Mouse (Mus musculus) limb, embryonic 14.5 days (tissue): Measurements from ENCODE around the gene S100a3. TPM values are rescaled to one million over a fixed set of nuclear protein-coding genes. Genes with fewer than 3 reads are reported as not detected.

Experiments used
- ATAC-seq: fragments of 200-750 bp; cut with Nextera tagmentation; 2 replicates; pipeline ENCODE4 v1.8.0; 2017; ENCODE audit warnings: low read depth, moderate number of reproducible peaks, moderate TSS enrichment; ENCODE audit not compliant: low FRiP score
- DNase-seq: peaks from one replicate; pipeline ENCODE4 v3.0.0-alpha.2; 2015; ENCODE audit warnings: low spot score
- H3K27ac ChIP-seq: fragments of 300-500 bp; sonication (generic); replicated peaks from 2 replicates; pipeline ENCODE4 v1.5.1; 2014; ENCODE audit warnings: low read depth, mild to moderate bottlenecking, low read length, moderate library complexity, mixed read lengths
- H3K27me3 ChIP-seq: fragments of 300-500 bp; sonication (generic); 2 replicates; pipeline ENCODE4 v1.6.1; 2014; ENCODE audit warnings: low read length, mixed read lengths; ENCODE audit not compliant: control insufficient read depth, insufficient read depth
- H3K36me3 ChIP-seq: fragments of 300-500 bp; sonication (generic); 2 replicates; pipeline ENCODE4 v1.6.1; 2014; ENCODE audit warnings: mild to moderate bottlenecking, low read length, moderate library complexity, mixed read lengths; ENCODE audit not compliant: control insufficient read depth, insufficient read depth
- H3K4me1 ChIP-seq: fragments of 300-500 bp; sonication (generic); 2 replicates; pipeline ENCODE4 v1.6.1; 2014; ENCODE audit warnings: antibody characterized with exemption, low read length, mixed read lengths; ENCODE audit not compliant: control insufficient read depth, insufficient read depth
- H3K4me2 ChIP-seq: fragments of 300-500 bp; sonication (generic); replicated peaks from 2 replicates; pipeline ENCODE4 v1.6.1; 2014; ENCODE audit warnings: low read depth, mild to moderate bottlenecking, low read length, moderate library complexity; ENCODE audit not compliant: severe bottlenecking
- H3K4me3 ChIP-seq: fragments of 300-500 bp; sonication (generic); replicated peaks from 2 replicates; pipeline ENCODE4 v1.5.1; 2014; ENCODE audit warnings: low read length
- H3K9ac ChIP-seq: fragments of 300-500 bp; sonication (generic); 2 replicates; pipeline ENCODE4 v1.6.1; 2014; ENCODE audit warnings: mild to moderate bottlenecking, low read depth, low read length, moderate library complexity; ENCODE audit not compliant: severe bottlenecking
- H3K9me3 ChIP-seq: fragments of 300-500 bp; sonication (generic); 2 replicates; pipeline ENCODE4 v1.6.1; 2016; ENCODE audit warnings: low read length; ENCODE audit not compliant: control insufficient read depth
- POLR2A ChIP-seq: fragments of 200-500 bp; IDR thresholded peaks from 2 replicates; pipeline ENCODE4 v1.8.0; 2012; ENCODE audit warnings: inconsistent platforms, mild to moderate bottlenecking, moderate library complexity, borderline replicate concordance; ENCODE audit not compliant: insufficient read depth, insufficient read length; ENCODE audit errors: extremely low read depth
- WGBS: fragments of 180-500 bp; shearing (Covaris S2); extraction: QIAGEN DNeasy Blood & Tissue Kit; methylation state at CpG from one replicate; pipeline ENCODE4 v1.1.7; 2014; 5-methylcytosine and 5-hydroxymethylcytosine counted together
- polyA plus RNA-seq, 2 experiments: library from polyadenylated mRNA; depleted of rRNA in 1 of 2; stranded (reverse) in 1 of 2; unstranded in 1 of 2; fragments of >200 nt; fragmentation: Nextera tagmentation in 1 of 2; extraction: Ambion mirVana in 1 of 2; gene quantifications; 2 replicates each; pipeline versions ENCODE4 v1.2.1 to v1.2.3; 2012 to 2014

The S100a3 gene
- polyA plus RNA-seq, 2 experiments, result 0.92 to 1.1 TPM

DNA sequence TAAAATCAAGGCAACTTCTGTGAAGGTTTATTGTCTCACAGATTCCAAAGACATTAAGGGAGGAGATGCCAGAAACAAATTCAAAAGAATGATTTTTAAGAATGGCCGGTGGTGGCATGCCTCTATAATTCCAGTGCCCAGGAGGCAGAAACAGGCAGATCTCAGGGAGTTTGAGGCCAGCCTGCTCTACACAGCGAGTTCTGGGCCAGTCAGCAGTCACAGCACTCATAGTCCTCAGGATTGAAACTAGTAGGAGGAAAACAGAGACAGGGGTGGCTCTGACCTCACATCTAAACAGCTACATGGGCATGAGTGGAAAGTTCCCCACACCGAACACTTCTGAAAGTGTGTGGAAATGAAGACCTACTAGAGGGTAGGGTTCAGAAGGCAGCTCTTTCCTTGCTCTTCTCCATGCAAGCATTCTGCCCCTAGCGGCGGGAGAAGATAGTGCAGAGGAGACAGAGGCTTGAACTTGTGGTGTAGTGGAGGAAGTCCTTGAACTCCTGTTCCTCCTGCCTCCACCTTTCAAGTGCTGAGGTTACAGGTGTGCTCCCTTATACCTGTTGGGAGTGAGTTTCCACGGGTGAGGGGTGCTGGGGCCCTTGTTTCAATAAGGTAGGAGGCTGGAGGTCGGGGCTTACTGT is 79.3 kb downstream of the S100a3 start:
- Histone ChIP-seq H3K9me3 (no peaks in the 10 kb centered on the region), H3K27ac (no peak overlapping the region), H3K9ac (no peak overlapping the region), H3K4me1 (no peaks in the 10 kb centered on the region), H3K27me3 (no peaks in the 10 kb centered on the region), H3K4me2 (no peak overlapping the region), H3K4me3 (no peak overlapping the region), H3K36me3 (no peaks in the 10 kb centered on the region)
- 47% methylated on average over 7 of the region's 7 CpGs for WGBS
- TF ChIP-seq POLR2A, result no peak
- DNase-seq (no peak), ATAC-seq (no peak)

DNA sequence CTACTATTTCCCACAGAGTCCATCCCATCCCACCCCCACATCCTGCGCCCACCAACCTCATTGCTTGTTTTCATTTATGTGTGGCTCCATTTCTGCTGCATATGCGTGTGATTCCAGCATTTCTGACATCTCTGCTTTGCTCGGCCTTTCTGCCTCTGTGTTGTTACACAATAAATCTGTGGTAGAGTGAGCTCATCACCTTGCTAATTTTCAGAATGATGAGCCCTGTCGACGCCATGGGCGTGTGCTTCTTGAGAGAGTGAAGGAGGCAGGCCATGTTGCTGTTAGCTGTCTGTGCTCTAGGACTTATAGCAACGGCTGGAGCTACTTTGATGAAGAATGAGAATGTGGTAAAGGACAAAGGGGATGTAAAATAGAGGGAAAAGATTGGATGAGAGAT is 80.6 kb downstream of the S100a3 start:
- H3K27ac ChIP-seq, result no peak overlapping the region
- TF ChIP-seq POLR2A, result no peak
- WGBS, result 84% methylated on average over 7 of the region's 7 CpGs
- H3K36me3 ChIP-seq, result no peaks in the 10 kb centered on the region
- ATAC-seq (no peak), DNase-seq (no peak)
- H3K9me3 ChIP-seq, result no peaks in the 10 kb centered on the region
- no peaks in the 10 kb centered on the region for H3K27me3 ChIP-seq
- H3K4me1 ChIP-seq, result no peaks in the 10 kb centered on the region
- no peak overlapping the region for H3K4me2 ChIP-seq
- no peak overlapping the region for H3K4me3 ChIP-seq
- H3K9ac ChIP-seq, result no peak overlapping the region

DNA sequence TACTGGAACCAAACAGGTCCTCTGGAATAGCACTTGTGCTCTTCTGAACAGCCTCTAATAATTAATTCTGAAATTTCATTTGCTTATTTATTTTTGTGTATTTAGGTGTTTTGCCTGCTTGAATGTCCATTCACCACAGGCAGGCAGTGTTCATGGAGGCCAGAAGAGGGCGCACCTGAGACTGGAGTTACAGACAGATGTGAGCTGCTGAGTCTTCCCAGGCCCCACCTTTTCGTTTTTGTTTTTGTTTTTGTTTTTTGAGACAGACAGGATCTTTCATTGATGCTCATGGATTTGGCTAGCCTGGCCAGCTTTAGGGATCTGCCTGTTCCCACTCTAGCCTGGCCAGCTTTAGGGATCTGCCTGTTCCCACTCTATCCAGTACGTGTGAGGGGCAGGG is 83.8 kb downstream of the S100a3 start:
- Histone ChIP-seq H3K4me3 (no peak overlapping the region), H3K4me1 (no peaks in the 10 kb centered on the region), H3K9me3 (no peaks in the 10 kb centered on the region), H3K27ac (no peak overlapping the region), H3K27me3 (no peaks in the 10 kb centered on the region), H3K9ac (no peak overlapping the region), H3K4me2 (no peak overlapping the region), H3K36me3 (no peaks in the 10 kb centered on the region)
- no peak for TF ChIP-seq POLR2A
- WGBS, result 45% methylated on average over 3 of the region's 3 CpGs
- DNase-seq (no peak), ATAC-seq (no peak)

DNA sequence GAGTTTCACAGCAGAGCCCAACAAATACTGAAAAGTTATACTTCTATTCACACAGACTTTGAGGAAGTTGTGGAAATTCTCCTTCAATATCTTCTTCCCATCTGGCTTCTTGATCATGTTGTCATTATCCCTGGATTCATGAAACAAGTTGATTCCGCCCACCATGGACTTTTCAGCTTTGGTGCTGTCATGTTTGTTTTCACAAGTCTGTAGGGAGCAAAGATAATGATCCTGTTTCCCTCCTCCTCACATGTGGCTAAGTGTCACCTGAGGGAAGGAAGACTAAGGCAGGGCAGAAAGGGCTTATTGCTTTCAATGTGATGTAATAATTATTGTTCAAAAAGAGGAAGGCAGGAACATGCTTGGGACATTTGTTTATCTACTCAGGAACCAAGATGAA is 86.9 kb downstream of the S100a3 start:
- Histone ChIP-seq H3K4me1 (no peaks in the 10 kb centered on the region), H3K9ac (no peak overlapping the region), H3K4me2 (no peak overlapping the region), H3K4me3 (no peak overlapping the region), H3K36me3 (no peaks in the 10 kb centered on the region), H3K9me3 (no peaks in the 10 kb centered on the region), H3K27me3 (no peaks in the 10 kb centered on the region), H3K27ac (no peak overlapping the region)
- WGBS, result 78% methylated on average over 1 of the region's 1 CpGs
- ATAC-seq (no peak), DNase-seq (no peak)
- TF ChIP-seq POLR2A, result no peak

DNA sequence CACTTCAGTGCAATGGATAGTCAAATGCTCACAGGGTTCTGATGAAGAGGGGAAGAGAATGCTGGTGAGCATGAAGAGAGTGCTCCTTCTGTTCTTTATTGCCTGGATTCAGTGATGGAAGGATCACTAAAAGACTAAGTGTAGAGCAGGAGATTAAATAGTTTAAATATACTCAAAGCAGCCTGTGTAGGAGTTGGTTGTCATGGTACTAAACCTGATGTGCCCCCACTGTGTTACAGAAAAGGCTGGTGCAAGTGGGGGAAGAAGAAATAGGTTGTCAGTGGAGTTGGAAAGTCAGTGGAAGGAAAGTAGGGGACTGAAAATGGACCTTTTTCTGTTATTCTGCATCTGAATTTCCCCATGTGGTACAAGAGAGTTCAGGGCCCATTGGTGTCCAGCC is 88.6 kb downstream of the S100a3 start:
- H3K4me1 ChIP-seq, result no peaks in the 10 kb centered on the region
- no peak overlapping the region for H3K9ac ChIP-seq
- no peak for ATAC-seq
- no peaks in the 10 kb centered on the region for H3K27me3 ChIP-seq
- DNase-seq, result no peak
- H3K4me3 ChIP-seq, result no peak overlapping the region
- no peak overlapping the region for H3K27ac ChIP-seq
- H3K9me3 ChIP-seq, result no peaks in the 10 kb centered on the region
- no peak overlapping the region for H3K4me2 ChIP-seq
- H3K36me3 ChIP-seq, result no peaks in the 10 kb centered on the region
- TF ChIP-seq POLR2A, result no peak

DNA sequence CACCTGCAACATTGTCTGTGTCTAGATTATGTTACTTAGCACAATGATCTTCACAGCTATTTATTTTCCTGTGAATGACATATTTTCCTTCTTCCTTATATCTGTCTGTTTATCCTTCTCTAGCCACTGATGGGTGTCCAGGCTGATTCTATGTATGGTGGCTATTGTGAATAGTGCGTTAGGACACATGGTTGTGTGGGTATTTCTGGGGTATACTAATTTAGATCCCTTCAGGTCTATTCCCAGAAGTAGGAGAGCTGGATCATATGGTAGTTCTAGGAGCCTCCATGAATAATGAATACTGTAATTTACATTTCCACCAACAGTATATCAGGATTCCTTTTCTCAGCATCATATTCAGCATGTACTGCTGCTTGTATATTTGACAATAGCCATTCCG is 89.5 kb downstream of the S100a3 start:
- ATAC-seq (no peak), DNase-seq (no peak)
- Histone ChIP-seq H3K27ac (no peak overlapping the region), H3K9me3 (no peaks in the 10 kb centered on the region), H3K4me2 (no peak overlapping the region), H3K9ac (no peak overlapping the region), H3K27me3 (no peaks in the 10 kb centered on the region), H3K4me1 (no peaks in the 10 kb centered on the region), H3K4me3 (no peak overlapping the region), H3K36me3 (no peaks in the 10 kb centered on the region)
- no peak for TF ChIP-seq POLR2A
- WGBS, result 89% methylated on average over 2 of the region's 2 CpGs

Other genes starting within 250 kb of the S100a3 start
- gene Slc27a3, start 170.6 kb upstream of the S100a3 start, polyA plus RNA-seq (2012; rRNA removed), result 64.7 and 92.1 TPM in 2 replicates
- 30.5 and 34.7 TPM in 2 replicates for gene Slc27a3, start 170.6 kb upstream of the S100a3 start, polyA plus RNA-seq (2014; fragmentation: Nextera tagmentation; extraction: Ambion mirVana)
- 52.8 and 55.9 TPM in 2 replicates for gene Ints3, start 127.0 kb upstream of the S100a3 start, polyA plus RNA-seq (2012; rRNA removed)
- 26.0 and 32.5 TPM in 2 replicates for gene Ints3, start 127.0 kb upstream of the S100a3 start, polyA plus RNA-seq (2014; fragmentation: Nextera tagmentation; extraction: Ambion mirVana)
- gene Npr1, start 94.7 kb upstream of the S100a3 start, polyA plus RNA-seq (2012; rRNA removed), result 15.5 and 16.0 TPM in 2 replicates
- 4.8 and 4.9 TPM in 2 replicates for gene Npr1, start 94.7 kb upstream of the S100a3 start, polyA plus RNA-seq (2014; fragmentation: Nextera tagmentation; extraction: Ambion mirVana)
- 117 and 137 TPM in 2 replicates for gene Ilf2, start 84.5 kb upstream of the S100a3 start, polyA plus RNA-seq (2012; rRNA removed)
- 169 and 186 TPM in 2 replicates for gene Ilf2, start 84.5 kb upstream of the S100a3 start, polyA plus RNA-seq (2014; fragmentation: Nextera tagmentation; extraction: Ambion mirVana)
- 54.8 and 57.8 TPM in 2 replicates for gene Snapin, start 69.5 kb upstream of the S100a3 start, polyA plus RNA-seq (2012; rRNA removed)
- 87.6 and 91.3 TPM in 2 replicates for gene Snapin, start 69.5 kb upstream of the S100a3 start, polyA plus RNA-seq (2014; fragmentation: Nextera tagmentation; extraction: Ambion mirVana)
- gene Chtop, start 51.1 kb upstream of the S100a3 start, polyA plus RNA-seq (2012; rRNA removed), result 155 and 169 TPM in 2 replicates
- 103 and 114 TPM in 2 replicates for gene Chtop, start 51.1 kb upstream of the S100a3 start, polyA plus RNA-seq (2014; fragmentation: Nextera tagmentation; extraction: Ambion mirVana)
- 23.6 and 33.6 TPM in 2 replicates for gene S100a1, start 46.2 kb upstream of the S100a3 start, polyA plus RNA-seq (2012; rRNA removed)
- gene S100a1, start 46.2 kb upstream of the S100a3 start, polyA plus RNA-seq (2014; fragmentation: Nextera tagmentation; extraction: Ambion mirVana), result 30.2 and 32.5 TPM in 2 replicates
- 21.7 and 34.1 TPM in 2 replicates for gene S100a13, start 46.1 kb upstream of the S100a3 start, polyA plus RNA-seq (2012; rRNA removed)
- 37.1 and 44.7 TPM in 2 replicates for gene S100a13, start 46.1 kb upstream of the S100a3 start, polyA plus RNA-seq (2014; fragmentation: Nextera tagmentation; extraction: Ambion mirVana)
- gene S100a14, start 33.7 kb upstream of the S100a3 start, polyA plus RNA-seq (2012; rRNA removed), result 21.3 and 51.3 TPM in 2 replicates
- 23.7 and 33.4 TPM in 2 replicates for gene S100a14, start 33.7 kb upstream of the S100a3 start, polyA plus RNA-seq (2014; fragmentation: Nextera tagmentation; extraction: Ambion mirVana)
- 81.6 and 88.6 TPM in 2 replicates for gene S100a16, start 23.3 kb upstream of the S100a3 start, polyA plus RNA-seq (2012; rRNA removed)
- 232 and 269 TPM in 2 replicates for gene S100a16, start 23.3 kb upstream of the S100a3 start, polyA plus RNA-seq (2014; fragmentation: Nextera tagmentation; extraction: Ambion mirVana)
- not detected in 2 replicates for gene S100a2, start 29.7 kb downstream of the S100a3 start, polyA plus RNA-seq (2012; rRNA removed)
- not detected in 2 replicates for gene S100a2, start 29.7 kb downstream of the S100a3 start, polyA plus RNA-seq (2014; fragmentation: Nextera tagmentation; extraction: Ambion mirVana)
- not detected in 2 replicates for gene Gm42674, start 41.3 kb downstream of the S100a3 start, polyA plus RNA-seq (2012; rRNA removed)
- not detected in 2 replicates for gene Gm42674, start 41.3 kb downstream of the S100a3 start, polyA plus RNA-seq (2014; fragmentation: Nextera tagmentation; extraction: Ambion mirVana)
- gene S100a4, start 43.2 kb downstream of the S100a3 start, polyA plus RNA-seq (2012; rRNA removed), result 18.0 and 26.2 TPM in 2 replicates
- gene S100a4, start 43.2 kb downstream of the S100a3 start, polyA plus RNA-seq (2014; fragmentation: Nextera tagmentation; extraction: Ambion mirVana), result 17.9 and 18.0 TPM in 2 replicates
- gene S100a5, start 47.9 kb downstream of the S100a3 start, polyA plus RNA-seq (2012; rRNA removed), result not detected in 2 replicates
- not detected in 2 replicates for gene S100a5, start 47.9 kb downstream of the S100a3 start, polyA plus RNA-seq (2014; fragmentation: Nextera tagmentation; extraction: Ambion mirVana)
- 92.4 and 108 TPM in 2 replicates for gene S100a6, start 52.3 kb downstream of the S100a3 start, polyA plus RNA-seq (2012; rRNA removed)
- gene S100a6, start 52.3 kb downstream of the S100a3 start, polyA plus RNA-seq (2014; fragmentation: Nextera tagmentation; extraction: Ambion mirVana), result 203 and 233 TPM in 2 replicates
- gene S100a7a, start 93.4 kb downstream of the S100a3 start, polyA plus RNA-seq (2012; rRNA removed), result 0.98 and 1.0 TPM in 2 replicates
- 0.21 and 0.43 TPM in 2 replicates for gene S100a7a, start 93.4 kb downstream of the S100a3 start, polyA plus RNA-seq (2014; fragmentation: Nextera tagmentation; extraction: Ambion mirVana)
- gene S100a8, start 108.4 kb downstream of the S100a3 start, polyA plus RNA-seq (2012; rRNA removed), result 10.2 and 20.4 TPM in 2 replicates
- gene S100a8, start 108.4 kb downstream of the S100a3 start, polyA plus RNA-seq (2014; fragmentation: Nextera tagmentation; extraction: Ambion mirVana), result 8.4 and 34.9 TPM in 2 replicates
- 14.2 and 15.8 TPM in 2 replicates for gene S100a9, start 135.1 kb downstream of the S100a3 start, polyA plus RNA-seq (2012; rRNA removed)
- 9.7 and 29.8 TPM in 2 replicates for gene S100a9, start 135.1 kb downstream of the S100a3 start, polyA plus RNA-seq (2014; fragmentation: Nextera tagmentation; extraction: Ambion mirVana)
- gene Pglyrp4, start 166.3 kb downstream of the S100a3 start, polyA plus RNA-seq (2012; rRNA removed), result 0.19 and 0.23 TPM in 2 replicates
- 0.12 and 0.18 TPM in 2 replicates for gene Pglyrp4, start 166.3 kb downstream of the S100a3 start, polyA plus RNA-seq (2014; fragmentation: Nextera tagmentation; extraction: Ambion mirVana)
- not detected in 2 replicates for gene Gm5849, start 217.3 kb downstream of the S100a3 start, polyA plus RNA-seq (2012; rRNA removed)
- not detected in 2 replicates for gene Gm5849, start 217.3 kb downstream of the S100a3 start, polyA plus RNA-seq (2014; fragmentation: Nextera tagmentation; extraction: Ambion mirVana)